Comparison of ENCODE assay signal across 24 mouse cellular contexts in genomic region chr19:55165954-55166353, GRCm38 (mm10). TPM values are rescaled to one million over a fixed set of nuclear protein-coding genes. Genes with fewer than 3 reads are reported as not detected.
DNase-seq lines count a peak whose midpoint lies in the region; ATAC-seq and TF ChIP-seq lines count a peak whose summit lies in the region.
"Had no signal": no experiment of that assay in that cellular context is flagged by ENCODE, and none has a peak within 500 bp of the region (broad histone marks: within the 10 kb centered on the region; RNA-seq: fewer than 3 reads in every experiment).

No protein-coding gene starts in this region.

- H3K27me3 ChIP-seq in embryonic facial prominence, embryonic 14.5 days (replicated peaks; ENCODE audit: control insufficient read depth, insufficient read depth, low read length): no peaks in the 10 kb centered on the region
- no peaks in the 10 kb centered on the region for H3K27me3 ChIP-seq in embryonic facial prominence, embryonic 10.5 days (replicated peaks; ENCODE audit: low read depth, poor library complexity, severe bottlenecking)
- no peaks in the 10 kb centered on the region for H3K27me3 ChIP-seq in MEL (ENCODE audit: control insufficient read depth in 1 of 2, insufficient read depth in 2 of 2, low read length in 2 of 2)
- H3K27me3 ChIP-seq: CH12.LX; embryonic facial prominence, embryonic 12.5 days; forebrain, embryonic 13.5 days; heart, embryonic 13.5 days; hindbrain, embryonic 12.5 days had no signal

- ATAC-seq in embryonic facial prominence, embryonic 14.5 days (ENCODE audit: low read depth): no peak
- ATAC-seq: forebrain, embryonic 13.5 days; forebrain, postnatal 0 days; hindbrain, postnatal 0 days had no signal

- no peak overlapping the region for H3K4me2 ChIP-seq in embryonic facial prominence, embryonic 14.5 days (ENCODE audit: low read depth, low read length)
- H3K4me2 ChIP-seq: embryonic facial prominence, embryonic 12.5 days; forebrain, embryonic 13.5 days; heart, embryonic 13.5 days; hindbrain, embryonic 12.5 days had no signal

- TF ChIP-seq EP300 in MEL (IDR thresholded peaks at IDR 0.05; ENCODE audit: low read depth in 1 of 2, low read length in 2 of 2): no peak

- TF ChIP-seq CTCF in MEL (IDR thresholded peaks at IDR 0.05 in 2 of 3, conservative IDR thresholded peaks at IDR 0.05 in 1 of 3; ENCODE audit: control insufficient read depth in 1 of 3, insufficient read depth in 1 of 3, low read depth in 2 of 3, low read length in 3 of 3, poor library complexity in 1 of 3, severe bottlenecking in 1 of 3): no peak

- DNase-seq in embryonic facial prominence, embryonic 14.5 days (ENCODE audit: low spot score): peak; percentile 16
- DNase-seq in embryonic facial prominence, embryonic 10.5 days (ENCODE audit: low spot score): no peak
- peak; percentile 8 for DNase-seq in MEL (ENCODE audit: low read depth, low spot score)
- peak; percentile 50 for DNase-seq in lung, postnatal 25 days (ENCODE audit: low spot score)
- no peak for DNase-seq in frontal cortex, postnatal 10 days (ENCODE audit: low spot score in 2 of 2)
- DNase-seq in spleen, adult 18-20 months: no peak
- DNase-seq: cerebellum, adult 11 months; cerebellum, adult 8-10 months; cerebellum, postnatal 14 days; embryo, embryonic 11 days; forebrain, postnatal 0 days; gastrocnemius, adult 2 months; gastrocnemius, postnatal 36 days; heart, adult 11 months; heart, postnatal 4 days had no signal

- H3K36me3 ChIP-seq in embryonic facial prominence, embryonic 14.5 days (ENCODE audit: control insufficient read depth, insufficient read depth, low read length): no peaks in the 10 kb centered on the region
- no peaks in the 10 kb centered on the region for H3K36me3 ChIP-seq in embryonic facial prominence, embryonic 10.5 days (replicated peaks)
- peaks cover 0 to 7% of the 10 kb centered on the region in 2 experiments; a peak in 2 of 4 replicates for H3K36me3 ChIP-seq in MEL (ENCODE audit: control insufficient read depth in 1 of 2, insufficient read depth in 2 of 2, low read length in 2 of 2)
- H3K36me3 ChIP-seq: embryonic facial prominence, embryonic 12.5 days; heart, embryonic 13.5 days; hindbrain, embryonic 12.5 days had no signal

- H3K9ac ChIP-seq in embryonic facial prominence, embryonic 14.5 days (ENCODE audit: low read depth, low read length): no peak overlapping the region
- H3K9ac ChIP-seq in MEL (ENCODE audit: control insufficient read depth, low read depth, low read length, poor library complexity, severe bottlenecking): no peak overlapping the region
- H3K9ac ChIP-seq: embryonic facial prominence, embryonic 12.5 days; forebrain, embryonic 13.5 days; forebrain, postnatal 0 days; heart, embryonic 13.5 days; hindbrain, embryonic 12.5 days had no signal

- H3K4me3 ChIP-seq in embryonic facial prominence, embryonic 14.5 days (ENCODE audit: low read depth, low read length): no peak overlapping the region
- H3K4me3 ChIP-seq in embryonic facial prominence, embryonic 10.5 days: no peak overlapping the region
- no peak overlapping the region for H3K4me3 ChIP-seq in MEL (ENCODE audit: control insufficient read depth in 1 of 2, insufficient read depth in 1 of 2, low read depth in 2 of 2, low read length in 2 of 2)
- no peak overlapping the region for H3K4me3 ChIP-seq in brown adipose tissue, adult 24 weeks (ENCODE audit: insufficient read depth, low read depth, low read length)
- H3K4me3 ChIP-seq: embryonic facial prominence, embryonic 12.5 days; forebrain, embryonic 13.5 days; gastrocnemius, adult 2 months; heart, embryonic 13.5 days; hindbrain, embryonic 12.5 days had no signal

- TF ChIP-seq POLR2A in MEL (IDR thresholded peaks at IDR 0.05; ENCODE audit: control insufficient read depth in 1 of 2, insufficient read depth in 1 of 2, low read depth in 1 of 2, low read length in 2 of 2, poor library complexity in 1 of 2): no peak

- no peaks in the 10 kb centered on the region for H3K4me1 ChIP-seq in embryonic facial prominence, embryonic 14.5 days (ENCODE audit: control insufficient read depth, insufficient read depth, low read length)
- H3K4me1 ChIP-seq in embryonic facial prominence, embryonic 10.5 days: no peaks in the 10 kb centered on the region
- H3K4me1 ChIP-seq in MEL (ENCODE audit: control insufficient read depth in 1 of 2, insufficient read depth in 2 of 2, low read length in 2 of 2): peaks cover 11 to 19% of the 10 kb centered on the region in 2 experiments
- peaks cover 7% of the 10 kb centered on the region; the same call in 1 of the 2 replicates for H3K4me1 ChIP-seq in brown adipose tissue, adult 24 weeks (ENCODE audit: control insufficient read depth, insufficient read depth, insufficient read length, low read length)
- H3K4me1 ChIP-seq: embryonic facial prominence, embryonic 12.5 days; forebrain, embryonic 13.5 days; heart, embryonic 13.5 days; hindbrain, embryonic 12.5 days had no signal

- no peak for TF ChIP-seq RAD21 in MEL (IDR thresholded peaks at IDR 0.05; ENCODE audit: low read depth, low read length)

- 76% methylated on average over 4 of the region's 4 CpGs for WGBS in embryonic facial prominence, embryonic 14.5 days
- 85% methylated on average over 4 of the region's 4 CpGs for WGBS in embryonic facial prominence, embryonic 10.5 days

- peaks cover 7% of the 10 kb centered on the region; the same call in 1 of the 2 replicates for H3K9me3 ChIP-seq in embryonic facial prominence, embryonic 14.5 days (ENCODE audit: control insufficient read depth, low read length)
- peaks cover 16% of the 10 kb centered on the region; the same call in 1 of the 2 replicates for H3K9me3 ChIP-seq in embryonic facial prominence, embryonic 10.5 days
- no peaks in the 10 kb centered on the region for H3K9me3 ChIP-seq in MEL (replicated peaks; ENCODE audit: insufficient read depth, low read length)

- H3K79me2 ChIP-seq in MEL (ENCODE audit: control insufficient read depth, insufficient read depth, low read length, poor library complexity): no peaks in the 10 kb centered on the region

- H3K27ac ChIP-seq in embryonic facial prominence, embryonic 14.5 days (replicated peaks; ENCODE audit: low read depth, low read length): no peak overlapping the region
- H3K27ac ChIP-seq in embryonic facial prominence, embryonic 10.5 days (replicated peaks): no peak overlapping the region
- H3K27ac ChIP-seq in MEL (ENCODE audit: control insufficient read depth, low read depth, low read length): no peak overlapping the region
- H3K27ac ChIP-seq in brown adipose tissue, adult 24 weeks (replicated peaks; ENCODE audit: low read depth, low read length): peak overlapping the region; percentile 95
- H3K27ac ChIP-seq: embryonic facial prominence, embryonic 12.5 days; forebrain, embryonic 13.5 days; gastrocnemius, adult 2 months; heart, embryonic 13.5 days; hindbrain, embryonic 12.5 days; hindbrain, postnatal 0 days had no signal

TF ChIP-seq in MEL, 35 proteins besides CTCF, POLR2A, EP300 and RAD21:
- no peak for TF ChIP-seq MXI1 (IDR thresholded peaks at IDR 0.05; ENCODE audit: low read depth, low read length)
- TF ChIP-seq POLR2AphosphoS5 (IDR thresholded peaks at IDR 0.05; ENCODE audit: borderline replicate concordance, low read depth, low read length): no peak
- no peak for TF ChIP-seq KAT2A (conservative IDR thresholded peaks at IDR 0.05; ENCODE audit: low read depth, low read length)
- TF ChIP-seq MYC (IDR thresholded peaks at IDR 0.05; ENCODE audit: low read depth, low read length): no peak
- TF ChIP-seq MAZ (IDR thresholded peaks at IDR 0.05; ENCODE audit: low read depth, low read length): no peak
- no peak for TF ChIP-seq GATA1 (IDR thresholded peaks at IDR 0.05; ENCODE audit: low read depth, low read length)

RNA-seq across cellular contexts. Expression of gene Tectb, which starts 14.6 kb away (rescaled TPM):
- polyA plus RNA-seq in embryonic facial prominence, embryonic 14.5 days (2014; fragmentation: Nextera tagmentation; extraction: Ambion mirVana): 1.6 and 2.4 TPM in 2 replicates
- not detected in 2 replicates for polyA plus RNA-seq in embryonic facial prominence, embryonic 10.5 days (2016; fragmentation: Nextera tagmentation; extraction: Ambion mirVana)
- not detected in 2 replicates for total RNA-seq in MEL (2012; rRNA removed)
- polyA plus RNA-seq in MEL (2012; ENCODE audit: insufficient read depth in 1 of 2, insufficient read length in 2 of 2, low read depth in 1 of 2, low replicate concordance in 2 of 2, missing spikeins in 1 of 2): not detected
- polyA plus RNA-seq in brown adipose tissue, adult 24 weeks (2012; ENCODE audit: insufficient read depth, insufficient read length, missing spikeins): not detected in 2 replicates
- total RNA-seq: CH12.LX; common myeloid progenitor, adult 5-6 weeks; forebrain, postnatal 0 days; gastrocnemius, adult 2 months had no signal
- polyA plus RNA-seq: heart, embryonic 13.5 days; intestine, embryonic 14.5 days had no signal

RNA-seq across cellular contexts. Expression of gene Gpam, which starts 38.9 kb away (rescaled TPM):
- 15.4 and 17.0 TPM in 2 replicates for polyA plus RNA-seq in embryonic facial prominence, embryonic 14.5 days (2014; fragmentation: Nextera tagmentation; extraction: Ambion mirVana)
- polyA plus RNA-seq in embryonic facial prominence, embryonic 10.5 days (2016; fragmentation: Nextera tagmentation; extraction: Ambion mirVana): 18.1 and 20.4 TPM in 2 replicates
- total RNA-seq in MEL (2012; rRNA removed): 31.4 and 37.1 TPM in 2 replicates
- polyA plus RNA-seq in MEL (2012; ENCODE audit: insufficient read depth in 1 of 2, insufficient read length in 2 of 2, low read depth in 1 of 2, low replicate concordance in 2 of 2, missing spikeins in 1 of 2): 100 to 1,000 TPM in 1 of 2 experiments, 10 to 100 TPM in 1; 26.2 to 327 TPM
- polyA plus RNA-seq in brown adipose tissue, adult 24 weeks (2012; ENCODE audit: insufficient read depth, insufficient read length, missing spikeins): 110 and 122 TPM in 2 replicates

Comparison
In these comparisons a context has a peak if more than half of its experiments do, and no peak if none do; other contexts are left out.
1. DNase-seq: peak in embryonic facial prominence, embryonic 14.5 days (single experiment), MEL (single experiment) and lung, postnatal 25 days (single experiment); none in embryonic facial prominence, embryonic 10.5 days (single experiment), frontal cortex, postnatal 10 days (0 of 2) and spleen, adult 18-20 months (0 of 2).